Mouse (Mus musculus): ENCODE data around the gene Prss12.
A peak's percentile ranks its signal among the peaks of the same experiment; 100 is the strongest.

DNA sequence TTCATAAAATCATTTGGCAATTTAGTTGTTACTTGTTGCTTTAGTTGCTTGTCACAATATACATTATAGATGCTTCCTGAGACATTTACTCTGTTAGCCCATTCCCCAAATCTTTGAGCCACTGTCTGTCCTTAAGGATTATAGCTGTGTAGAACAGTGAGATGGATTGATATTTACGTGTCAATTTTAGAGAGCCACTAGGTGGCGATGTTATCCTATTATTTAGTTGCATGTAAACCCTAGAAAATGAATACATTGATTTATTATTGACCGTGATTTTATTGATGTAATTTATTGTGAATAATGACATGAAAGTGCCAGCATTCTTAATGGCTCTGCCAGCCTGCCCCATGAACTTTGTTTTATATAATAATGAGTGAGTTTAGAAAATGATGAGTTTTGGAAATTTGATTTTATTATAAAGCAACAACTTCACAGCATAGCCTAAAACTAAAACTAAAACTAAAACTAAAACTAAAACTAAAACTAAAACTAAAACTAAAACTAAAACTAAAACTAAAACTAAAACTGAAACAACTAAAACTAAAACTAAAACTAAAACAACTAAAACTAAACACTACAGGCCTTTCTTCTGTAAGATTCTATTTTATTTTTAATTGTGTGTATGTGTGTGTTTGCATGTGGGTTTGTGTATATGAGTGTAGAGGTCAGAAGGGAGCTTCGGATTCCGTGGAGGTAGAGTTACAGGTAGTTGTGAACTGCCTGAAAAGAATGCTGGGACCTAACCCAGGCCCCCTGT lies 69.1 kb downstream of the Prss12 start:
- TF ChIP-seq POLR2A (IDR thresholded peaks at IDR 0.05; ENCODE audit: extremely low read depth, insufficient read depth, low read length) (no peak), CTCF (IDR thresholded peaks at IDR 0.05; ENCODE audit: low read depth, low read length) (peak; percentile 50)
